Mouse (Mus musculus) frontal cortex, adult (tissue): ENCODE results near the gene Krt34.

Experiments used
- ATAC-seq: cut with Nextera tagmentation; 2 replicates; pipeline ENCODE4 v1.9.2; 2017; ENCODE audit warnings: mild to moderate bottlenecking, moderate library complexity, mixed read lengths; ENCODE audit not compliant: low TSS enrichment

Krt34 gene

DNA sequence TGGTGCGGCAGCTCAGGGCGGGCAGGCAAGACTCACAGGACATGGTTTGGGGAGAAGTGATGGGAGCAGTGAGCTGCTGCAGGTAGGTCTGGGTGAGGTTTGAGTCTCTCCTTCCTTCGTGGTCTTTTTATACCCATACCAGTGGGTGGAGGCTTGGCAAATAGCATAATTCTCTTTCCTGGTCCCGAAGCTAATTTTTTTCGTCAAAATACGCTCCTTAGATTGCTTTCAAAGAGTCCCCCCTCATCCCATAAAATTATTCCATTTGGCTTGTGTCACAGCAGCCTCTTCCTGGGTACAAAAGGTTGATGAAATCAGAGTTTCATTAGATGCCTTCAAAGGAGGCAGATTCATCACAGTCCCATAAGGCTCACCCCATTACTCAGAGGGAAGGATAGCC is at the start of gene Krt34:
Krt34 (minus strand) TSS at position 101 of the 400 bp plus-strand sequence.
- no peak for ATAC-seq

DNA sequence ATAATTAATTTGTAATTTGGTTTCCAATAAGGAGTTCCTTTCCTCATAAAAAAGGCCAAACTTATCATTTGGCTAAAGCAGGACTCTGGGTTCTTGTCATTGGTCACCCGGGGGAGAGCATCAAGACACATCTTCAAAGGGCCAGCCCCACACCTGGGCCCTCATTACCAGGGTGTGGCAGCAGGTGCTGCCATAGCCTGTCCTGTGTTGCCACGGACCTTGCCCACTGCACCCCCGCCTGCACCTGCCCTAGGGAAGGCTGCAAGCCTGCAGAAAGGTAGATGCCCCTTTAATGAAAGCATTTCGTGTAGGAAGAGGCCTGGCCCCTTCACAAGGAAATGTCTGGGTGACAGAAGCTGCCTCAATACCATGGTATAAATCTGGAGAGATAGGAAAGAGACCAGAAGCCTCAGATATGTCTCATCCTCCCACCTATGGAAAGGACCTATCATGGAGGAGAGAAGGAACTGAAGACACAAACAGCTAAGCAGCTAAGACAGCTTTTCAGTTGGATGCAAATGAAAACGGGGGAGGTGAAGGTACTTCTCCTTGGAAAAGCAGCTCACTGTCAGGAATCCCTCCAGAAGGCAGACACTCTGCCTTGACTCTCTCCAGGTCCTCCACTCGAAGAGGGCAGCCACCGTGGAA is 47.1 kb upstream of the Krt34 start:
- peak; percentile 91 for ATAC-seq

DNA sequence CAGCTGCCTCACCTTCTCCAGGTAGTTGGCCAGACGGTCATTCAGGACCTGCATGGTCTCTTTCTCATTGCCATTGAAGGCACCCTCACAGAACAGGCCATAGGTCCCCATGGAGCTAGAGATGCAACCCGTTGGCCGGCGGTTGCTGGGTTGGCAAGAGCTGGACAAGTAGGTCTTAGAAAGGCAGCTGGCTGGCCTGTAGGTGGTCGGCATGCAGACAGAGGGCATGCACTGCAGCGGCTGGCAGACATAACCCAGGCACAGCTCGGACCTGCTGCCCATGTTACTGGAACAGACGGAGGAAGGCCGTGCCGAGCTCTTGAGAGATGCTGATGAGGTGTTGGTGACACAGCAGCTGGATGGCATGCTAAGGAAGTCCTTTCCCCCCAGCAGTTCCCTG is 46.5 kb upstream of the Krt34 start, which contains the start of gene Krt32:
Krt32 (minus strand) TSS at position 366 of the 400 bp plus-strand sequence.
- ATAC-seq = no peak

DNA sequence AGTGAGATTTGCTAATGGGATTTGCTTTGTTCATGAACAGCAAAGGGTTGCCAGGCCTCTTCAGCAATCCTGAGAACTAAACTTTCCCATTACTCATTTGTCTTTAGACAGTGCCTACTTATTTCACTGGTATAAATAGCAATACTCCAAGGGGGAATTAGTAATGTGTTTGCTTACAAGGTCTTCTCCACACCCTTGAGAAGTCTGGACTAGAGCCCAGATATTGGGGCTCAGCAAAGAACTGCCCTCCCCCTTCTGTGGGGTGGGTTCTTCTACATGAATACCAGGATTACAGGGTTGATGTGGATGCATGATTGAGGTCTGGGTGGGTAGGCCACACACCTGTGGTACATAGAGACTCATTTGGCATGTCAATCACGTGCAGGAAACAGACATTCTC is 32.5 kb upstream of the Krt34 start:
- ATAC-seq = no peak

DNA sequence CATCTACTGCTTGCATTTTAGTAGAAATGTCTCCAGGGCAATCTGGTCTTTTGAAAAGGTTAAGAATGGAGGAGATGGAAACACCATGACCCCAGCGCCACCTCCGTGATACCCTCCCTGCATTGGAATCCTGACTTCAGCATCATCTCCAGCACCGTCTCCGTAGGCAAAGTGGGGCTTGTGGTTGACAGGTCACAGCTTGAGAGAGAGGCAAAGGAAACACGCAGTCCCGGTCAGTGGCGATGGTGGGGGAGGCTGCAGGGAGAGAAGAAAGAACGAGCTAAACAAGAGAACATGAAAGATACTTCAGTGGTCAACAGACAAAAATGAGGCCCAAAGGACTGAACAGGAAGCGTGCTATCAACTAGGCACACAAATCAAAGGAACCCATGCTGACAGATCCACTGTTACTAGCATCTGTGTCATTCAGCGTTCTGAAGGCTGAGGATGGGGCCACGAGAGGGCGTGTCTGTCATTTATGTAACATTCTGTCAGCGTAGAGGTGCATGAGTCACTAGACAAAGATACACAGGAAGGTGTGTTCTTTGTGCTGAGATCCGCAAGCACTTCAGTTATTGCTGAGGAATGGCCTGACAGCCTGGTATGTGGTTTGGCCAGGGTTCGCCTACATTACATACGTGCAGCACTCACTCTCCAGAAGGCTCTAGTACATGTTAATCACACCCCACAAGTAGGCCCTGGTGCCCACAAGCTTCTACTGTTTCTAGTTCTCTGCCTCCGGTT is 26.1 kb upstream of the Krt34 start:
- no peak for ATAC-seq

DNA sequence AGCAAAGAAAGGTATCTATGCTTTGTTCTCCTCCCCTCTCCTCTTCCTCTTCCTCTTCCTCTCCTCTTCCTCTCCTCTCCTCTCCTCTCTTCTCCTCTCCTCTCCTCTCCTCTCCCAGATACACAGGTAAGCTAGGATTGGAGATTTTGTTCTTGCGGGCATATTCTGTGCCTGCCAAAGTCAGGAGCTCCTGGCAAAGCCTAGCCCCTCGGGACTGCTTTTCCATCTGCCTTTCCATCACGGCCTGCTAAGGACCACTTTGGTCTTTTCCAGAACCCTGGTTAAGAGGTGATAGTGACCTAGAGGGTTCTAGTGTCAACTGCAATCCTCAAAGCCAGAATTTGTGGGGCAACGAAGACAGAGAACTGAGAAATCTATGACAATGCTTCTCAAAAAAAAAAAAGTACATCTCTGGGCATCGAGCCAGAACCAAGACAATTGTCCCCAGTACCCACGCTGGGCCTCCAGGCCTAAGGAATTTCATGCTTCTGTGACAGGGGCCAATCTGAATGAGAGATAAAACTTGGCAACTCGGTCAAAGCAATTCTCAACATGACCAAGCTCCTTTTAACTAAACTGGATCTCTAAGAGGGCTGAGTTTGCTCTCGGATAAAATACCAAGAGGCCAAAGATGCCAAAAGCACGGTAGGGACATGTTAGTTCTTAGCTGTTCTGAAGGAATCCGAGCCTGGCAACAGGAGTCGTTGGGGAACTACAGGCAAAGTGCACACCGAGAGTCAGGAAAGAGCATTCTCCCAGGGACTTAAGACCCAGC is 25.1 kb upstream of the Krt34 start:
- no peak for ATAC-seq

DNA sequence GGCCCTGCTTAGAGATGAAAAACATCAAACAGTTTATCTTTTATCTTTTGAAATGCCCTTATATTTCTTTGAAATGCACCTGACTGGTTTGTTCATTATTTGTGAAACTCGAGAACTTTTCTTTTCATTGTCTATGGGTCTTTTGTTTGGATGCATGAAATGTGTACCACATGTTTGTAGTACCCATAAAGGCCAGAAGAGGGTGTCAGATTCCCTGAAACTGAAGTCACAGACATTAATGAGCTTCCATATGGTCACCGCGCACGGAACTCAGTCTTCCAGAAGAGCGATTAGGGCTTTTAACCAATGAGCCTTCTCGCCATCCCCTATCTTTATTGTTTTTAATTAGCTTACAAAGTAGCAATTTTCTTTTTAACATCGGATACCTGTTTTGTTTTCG is 17.5 kb upstream of the Krt34 start:
- ATAC-seq = no peak

DNA sequence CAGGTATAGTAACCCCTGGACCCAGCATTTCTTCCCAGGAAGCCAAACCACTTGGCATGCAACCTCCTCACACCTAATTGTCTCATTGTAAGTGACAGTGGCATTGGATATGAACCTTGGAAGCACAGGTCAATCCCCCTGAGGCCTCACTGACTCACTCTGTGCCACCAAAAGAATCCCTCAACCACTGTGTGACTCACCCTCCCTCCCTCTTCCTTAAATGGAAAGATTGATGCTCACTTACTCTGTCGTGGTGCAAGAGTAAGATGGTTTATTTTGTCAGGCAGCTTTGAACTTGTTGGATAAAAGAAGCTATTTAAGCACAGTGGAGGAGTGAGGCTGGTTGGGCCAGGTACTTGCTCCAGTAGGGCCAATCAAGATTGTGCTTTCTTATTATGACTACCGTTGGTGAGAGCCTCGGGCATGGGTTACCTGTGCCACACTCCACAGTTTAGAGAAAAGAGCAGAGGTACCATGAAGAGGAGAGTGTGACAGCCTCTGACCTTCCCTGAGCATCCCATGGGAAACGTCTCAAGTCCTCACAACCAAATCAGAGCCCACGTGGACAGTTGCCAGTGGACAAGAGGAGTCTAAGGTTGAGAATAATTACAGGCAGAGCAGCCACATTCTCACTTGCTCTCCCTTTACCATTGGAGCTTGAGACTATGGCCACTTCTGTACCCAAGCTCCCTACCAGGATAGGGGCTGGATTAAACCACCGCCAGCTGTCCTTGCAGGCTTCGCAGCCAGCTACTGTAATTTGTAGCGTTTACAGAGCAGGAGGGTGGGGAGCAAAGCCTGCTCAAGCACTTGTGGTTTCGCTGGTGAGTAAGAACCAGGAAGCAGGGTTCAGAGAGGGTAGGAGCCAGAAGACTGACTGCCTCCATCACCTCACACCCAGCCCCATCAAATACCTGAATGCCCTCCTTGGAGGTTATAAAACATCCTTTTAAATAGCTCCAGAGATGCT is 14.6 kb upstream of the Krt34 start:
- ATAC-seq = no peak

DNA sequence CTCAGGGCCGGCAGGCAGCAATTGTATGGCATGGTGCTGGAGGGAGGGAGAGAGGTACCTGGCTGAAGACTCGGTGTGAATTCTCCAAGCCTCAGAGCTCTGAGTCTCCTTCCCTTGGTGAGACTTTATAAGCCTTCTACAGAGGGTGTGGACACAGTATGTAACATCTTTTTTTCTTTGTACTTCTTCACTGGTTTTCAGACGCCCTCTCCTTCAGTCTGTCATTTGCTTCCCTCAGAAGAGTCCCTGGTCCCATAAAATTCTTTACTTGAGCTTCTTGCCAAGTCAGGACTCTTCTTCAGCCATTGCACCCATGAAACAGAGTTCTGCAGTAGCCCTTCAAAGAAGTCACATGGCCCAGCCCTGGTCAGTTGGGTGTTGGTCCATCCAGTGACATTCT is 9.1 kb upstream of the Krt34 start, which contains the start of gene Krt31:
Krt31 (minus strand) TSS at position 101 of the 400 bp plus-strand sequence.
- no peak for ATAC-seq

DNA sequence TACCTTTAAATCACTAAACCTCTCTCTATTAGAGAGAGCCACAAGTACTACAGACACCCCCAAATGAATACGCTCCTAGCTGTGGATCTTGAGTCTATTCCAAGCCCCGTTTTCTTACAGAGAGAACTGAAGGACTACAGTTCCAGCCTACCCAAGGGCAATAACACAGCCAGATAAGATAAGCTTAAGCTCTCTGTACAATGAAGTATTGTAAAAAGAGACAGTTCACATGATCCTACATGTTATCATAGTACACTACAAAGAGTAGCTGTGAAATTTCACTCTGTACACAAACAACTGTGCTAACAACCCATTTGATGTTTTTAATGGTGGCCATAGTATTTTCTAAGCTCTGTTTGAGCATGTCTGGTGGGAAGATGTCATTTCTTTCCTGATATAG is 5.8 kb upstream of the Krt34 start:
- ATAC-seq = no peak

DNA sequence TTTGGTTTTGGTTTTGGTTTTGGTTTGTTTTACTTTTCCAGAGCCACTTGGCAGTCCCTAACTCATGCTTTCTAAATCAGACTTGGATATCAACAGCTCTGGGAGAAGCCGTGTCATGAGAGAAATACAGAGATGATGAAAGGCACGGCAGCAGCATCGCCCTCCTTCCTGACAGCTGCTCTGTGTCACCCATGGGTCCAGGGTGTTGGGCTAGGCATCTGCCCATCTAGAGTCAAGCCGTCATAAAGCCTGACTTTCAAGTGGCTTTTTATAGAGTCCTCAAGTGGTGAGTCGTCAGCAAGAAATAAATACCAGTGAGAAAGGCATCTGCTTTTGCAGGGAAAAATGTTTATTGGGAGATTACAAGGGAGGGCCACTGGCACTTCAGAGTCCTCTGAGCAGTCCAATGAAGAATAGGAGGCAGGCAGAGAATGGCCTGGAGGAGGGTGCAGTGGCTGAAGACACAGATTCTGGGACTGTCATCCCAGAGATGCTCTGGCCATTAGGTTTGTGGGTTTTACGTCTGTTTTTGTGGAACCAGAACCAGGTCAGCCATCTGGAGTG is 5.0 kb upstream of the Krt34 start:
- peak; percentile 65 for ATAC-seq

DNA sequence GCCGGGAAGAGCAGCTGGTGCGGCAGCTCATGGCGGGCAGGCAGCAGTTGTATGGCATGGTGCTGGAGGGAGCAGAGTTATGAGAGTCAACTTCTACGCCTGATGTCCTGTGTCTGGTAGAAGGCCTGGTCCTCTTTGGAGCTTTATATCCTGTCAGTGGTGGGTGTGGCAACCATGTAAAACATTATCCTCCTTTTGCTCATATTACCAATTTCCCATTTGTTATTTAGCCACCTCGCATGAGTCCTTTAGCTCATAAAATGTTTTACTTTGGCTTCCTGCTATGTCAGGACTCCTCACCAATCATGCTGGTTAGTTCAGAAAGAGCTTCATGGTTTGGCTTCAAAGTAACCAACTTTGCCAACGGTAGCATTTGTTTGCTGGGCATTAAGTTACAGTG is 11.6 kb downstream of the Krt34 start, which contains the start of gene Krt33b:
Krt33b (minus strand) TSS at position 101 of the 400 bp plus-strand sequence.
- no peak for ATAC-seq

DNA sequence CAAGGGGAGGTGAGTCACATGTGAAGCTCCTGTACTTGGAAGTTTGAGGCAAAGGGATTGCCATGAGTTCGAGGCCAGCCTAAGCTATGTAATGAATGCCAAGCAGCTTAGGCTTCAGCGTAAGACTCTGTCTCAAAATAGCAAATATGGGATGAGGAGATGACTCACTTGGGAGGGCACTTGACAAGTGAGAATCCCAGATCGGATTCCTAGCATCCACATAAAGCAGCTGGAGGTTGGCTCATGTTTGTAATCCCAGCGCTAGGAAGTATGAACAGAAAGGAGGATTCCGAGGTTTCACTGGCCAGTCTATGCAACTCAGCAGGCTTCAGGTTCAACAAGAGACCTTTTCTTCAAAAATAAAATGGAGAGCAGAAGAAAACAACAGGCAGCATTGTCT is 19.9 kb downstream of the Krt34 start:
- ATAC-seq = peak; percentile 67; the same call in 1 of the 2 replicates

DNA sequence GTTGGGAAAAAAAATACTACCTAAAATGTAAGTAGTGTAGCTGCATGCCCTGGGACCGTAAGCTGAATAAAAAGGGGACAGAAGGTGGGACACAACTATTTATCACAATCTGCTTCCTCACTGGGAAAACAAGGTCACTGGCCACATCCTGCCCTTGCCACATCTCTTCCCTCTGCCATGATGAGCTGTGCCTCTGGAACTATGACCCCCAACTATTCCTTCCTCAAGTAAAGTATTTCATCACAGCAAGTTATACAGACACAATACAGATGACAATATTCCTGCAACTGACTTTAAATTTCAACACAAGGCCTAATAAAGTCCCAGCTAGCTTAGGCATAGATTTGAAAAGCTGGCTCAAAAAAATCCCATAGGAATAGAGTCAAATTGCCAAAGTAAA is 21.9 kb downstream of the Krt34 start:
- no peak for ATAC-seq

DNA sequence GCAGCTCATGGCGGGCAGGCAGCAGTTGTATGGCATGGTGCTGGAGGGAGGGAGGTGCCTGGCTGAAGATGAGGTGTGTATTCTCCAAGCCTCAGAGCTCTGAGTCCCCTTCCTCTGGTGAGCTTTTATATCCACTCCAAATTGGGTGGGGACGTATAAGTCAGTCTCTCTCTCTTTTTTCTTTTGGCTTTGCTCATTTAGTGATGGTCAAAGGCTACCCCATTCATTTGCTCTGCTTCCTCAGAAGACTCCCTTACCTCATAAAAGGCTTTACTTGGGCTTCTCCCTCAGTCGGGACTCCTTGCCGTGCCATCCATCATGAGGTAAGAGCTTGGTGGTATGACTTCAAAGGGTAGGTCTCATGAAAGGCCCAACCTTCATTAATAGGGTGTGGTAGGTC is 25.2 kb downstream of the Krt34 start, which contains the start of gene Krt33a:
Krt33a (minus strand) TSS at position 101 of the 400 bp plus-strand sequence.
- no peak for ATAC-seq

DNA sequence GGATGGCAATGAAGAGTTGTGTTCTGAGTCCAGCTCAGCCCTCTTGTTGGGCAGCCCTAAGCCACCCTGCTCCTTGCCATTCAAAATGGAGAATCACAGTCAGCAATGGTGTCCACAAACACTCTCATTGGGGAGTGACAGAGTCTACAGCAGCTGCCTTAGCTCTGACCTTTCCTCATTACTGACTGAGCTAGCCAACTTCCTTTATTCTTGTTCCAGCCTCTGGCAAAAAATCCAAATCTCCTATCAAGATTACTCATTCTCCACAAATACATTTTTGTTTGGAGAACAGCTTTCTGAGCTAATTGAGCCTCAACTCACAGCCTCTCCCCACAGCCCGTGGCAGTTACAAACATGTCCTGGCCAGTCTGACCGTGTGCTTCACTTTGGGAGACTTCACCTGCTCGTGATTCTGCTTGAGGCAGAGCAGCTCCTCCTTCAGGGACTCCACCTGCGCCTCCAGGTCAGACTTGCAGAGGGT is 27.6 kb downstream of the Krt34 start:
- ATAC-seq = no peak

DNA sequence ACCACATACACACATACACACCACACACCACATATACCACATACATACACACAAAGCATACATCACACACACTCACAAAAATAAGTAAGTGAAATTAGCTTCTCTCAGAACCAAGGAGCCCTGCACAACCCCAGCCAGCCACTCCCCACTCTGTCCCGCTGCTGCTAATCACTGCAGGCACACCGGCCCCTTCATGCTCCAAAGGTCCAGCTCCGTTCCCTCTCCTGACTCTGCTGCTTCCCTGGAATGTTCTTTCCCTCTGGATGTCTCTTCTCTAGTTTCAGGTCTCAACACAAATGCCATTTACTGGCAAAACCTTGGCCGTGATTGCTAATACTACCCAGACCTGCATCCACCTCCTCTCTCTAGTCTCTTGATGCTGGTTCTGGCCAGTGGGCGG is 30.7 kb downstream of the Krt34 start:
- no peak for ATAC-seq

DNA sequence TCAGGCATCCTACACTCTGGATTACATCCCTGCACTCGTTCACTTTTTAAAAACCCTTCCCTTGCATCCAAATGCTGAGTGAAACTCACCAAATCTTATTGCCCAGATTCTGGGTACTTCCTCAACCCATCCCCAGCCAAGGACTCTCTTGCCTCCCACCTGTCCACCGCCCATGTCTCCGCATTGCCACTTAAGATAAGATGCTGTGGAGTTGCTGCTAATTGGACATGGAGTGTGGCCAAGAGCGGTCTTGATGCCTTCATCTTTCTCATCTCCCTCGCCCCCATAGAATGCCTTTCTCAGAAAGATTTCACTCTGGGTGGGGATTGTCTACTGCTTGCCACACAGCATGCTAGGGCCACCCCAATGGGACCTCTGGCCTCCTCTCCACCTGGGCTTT is 33.0 kb downstream of the Krt34 start:
- ATAC-seq = peak; percentile 13; the same call in 1 of the 2 replicates

DNA sequence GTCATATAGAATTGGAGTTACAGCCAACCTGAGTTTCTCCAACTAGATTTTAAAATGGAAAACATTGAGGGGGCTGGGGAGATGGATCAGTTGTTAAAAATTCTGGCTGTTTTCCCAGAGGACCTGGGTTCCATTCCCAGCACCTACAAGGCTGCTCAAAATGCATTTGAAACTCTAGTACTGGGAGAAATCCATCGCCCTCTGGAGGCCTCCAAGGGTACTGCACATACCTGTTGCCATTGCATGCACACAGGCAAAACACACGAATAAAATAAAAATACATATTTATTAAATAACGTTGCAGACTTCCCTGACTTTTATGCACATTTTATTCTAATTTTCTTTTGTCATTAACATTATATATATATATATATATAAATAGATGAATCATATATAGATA is 34.7 kb downstream of the Krt34 start:
- no peak for ATAC-seq

DNA sequence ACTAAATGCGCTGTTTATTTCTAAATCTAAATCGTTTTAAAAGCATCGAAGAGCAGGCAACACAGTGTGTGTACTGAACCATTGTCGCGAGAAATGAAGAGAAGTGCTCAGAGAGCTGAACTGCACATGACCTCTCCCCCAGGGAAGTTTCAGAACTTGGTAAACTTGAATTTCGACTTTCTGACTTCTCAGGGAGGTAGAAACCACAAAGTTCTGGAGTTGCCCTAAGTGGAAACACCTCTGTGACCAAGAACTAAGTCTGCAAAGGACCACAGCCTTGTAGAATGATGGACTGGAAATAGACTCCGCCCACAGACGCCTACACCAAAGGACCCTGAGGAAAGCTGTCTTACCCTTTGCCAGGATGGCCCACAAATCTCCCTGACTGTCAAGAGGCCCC is 35.4 kb downstream of the Krt34 start:
- no peak for ATAC-seq

DNA sequence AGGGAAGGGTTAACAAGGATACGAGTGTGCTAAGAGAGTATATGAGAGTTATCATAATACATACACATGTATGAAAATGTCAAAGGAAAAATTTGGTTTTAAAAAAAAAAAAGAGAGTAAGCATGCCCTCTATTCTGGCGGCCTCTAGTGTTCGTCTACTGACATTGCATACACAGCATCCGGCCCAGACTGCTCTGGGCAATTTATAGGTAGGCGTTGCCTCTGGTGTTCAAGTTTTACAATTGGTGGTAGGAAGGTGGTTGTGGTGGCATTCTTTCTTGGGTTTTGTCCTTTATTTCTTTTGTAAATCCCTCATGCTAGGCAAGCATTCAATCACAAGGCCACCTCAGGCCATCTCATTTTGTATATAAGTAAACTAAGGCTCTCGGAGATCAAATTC is 36.5 kb downstream of the Krt34 start:
- ATAC-seq = peak; percentile 57; the same call in 1 of the 2 replicates
